Mouse (Mus musculus) neural tube, embryonic 15.5 days (tissue): ENCODE measurements around the gene Atxn1. TPM values are rescaled to one million over a fixed set of nuclear protein-coding genes. Genes with fewer than 3 reads are reported as not detected.

ENCODE experiments used
- ATAC-seq: fragments of 200-750 bp; cut with Nextera tagmentation; 2 replicates; pipeline ENCODE4 v1.8.0; 2017; ENCODE audit warnings: mild to moderate bottlenecking, moderate TSS enrichment, moderate library complexity; ENCODE audit not compliant: low FRiP score
- H3K27ac ChIP-seq: fragments of 300-500 bp; sonication (generic); replicated peaks from 2 replicates; pipeline ENCODE4 v1.5.1; 2015; ENCODE audit warnings: mild to moderate bottlenecking, inconsistent platforms
- H3K27me3 ChIP-seq: fragments of 300-500 bp; sonication (generic); replicated peaks from 2 replicates; pipeline ENCODE4 v1.6.1; 2015; ENCODE audit warnings: inconsistent platforms
- H3K36me3 ChIP-seq: fragments of 300-500 bp; sonication (generic); 2 replicates; pipeline ENCODE4 v1.6.1; 2015; ENCODE audit warnings: inconsistent platforms
- H3K4me1 ChIP-seq: fragments of 300-500 bp; sonication (generic); 2 replicates; pipeline ENCODE4 v1.6.1; 2015; ENCODE audit warnings: inconsistent platforms
- H3K4me2 ChIP-seq: fragments of 300-500 bp; sonication (generic); 2 replicates; pipeline ENCODE4 v1.6.1; 2015; ENCODE audit warnings: inconsistent platforms, mild to moderate bottlenecking, moderate library complexity
- H3K4me3 ChIP-seq: fragments of 300-500 bp; sonication (generic); replicated peaks from 2 replicates; pipeline ENCODE4 v1.5.1; 2015; ENCODE audit warnings: mild to moderate bottlenecking, inconsistent platforms
- H3K9ac ChIP-seq: fragments of 300-500 bp; sonication (generic); replicated peaks from 2 replicates; pipeline ENCODE4 v1.6.1; 2015; ENCODE audit warnings: mild to moderate bottlenecking, inconsistent platforms
- H3K9me3 ChIP-seq: fragments of 300-500 bp; sonication (generic); replicated peaks from 2 replicates; pipeline ENCODE4 v1.6.1; 2016; ENCODE audit warnings: inconsistent platforms
- WGBS: fragments of 180-500 bp; shearing (Covaris S2); methylation state at CpG from one replicate; pipeline ENCODE4 v1.1.7; 2015; ENCODE audit warnings: mixed read lengths; 5-methylcytosine and 5-hydroxymethylcytosine counted together
- polyA plus RNA-seq: library from polyadenylated mRNA; unstranded; fragments of >200 nt; fragmentation: Nextera tagmentation; extraction: Ambion mirVana; gene quantifications from 2 replicates; pipeline ENCODE4 v1.2.1, GENCODE M21; 2015

Gene Atxn1
- polyA plus RNA-seq, 1 experiment from 2014 or later = 9.5 TPM

DNA sequence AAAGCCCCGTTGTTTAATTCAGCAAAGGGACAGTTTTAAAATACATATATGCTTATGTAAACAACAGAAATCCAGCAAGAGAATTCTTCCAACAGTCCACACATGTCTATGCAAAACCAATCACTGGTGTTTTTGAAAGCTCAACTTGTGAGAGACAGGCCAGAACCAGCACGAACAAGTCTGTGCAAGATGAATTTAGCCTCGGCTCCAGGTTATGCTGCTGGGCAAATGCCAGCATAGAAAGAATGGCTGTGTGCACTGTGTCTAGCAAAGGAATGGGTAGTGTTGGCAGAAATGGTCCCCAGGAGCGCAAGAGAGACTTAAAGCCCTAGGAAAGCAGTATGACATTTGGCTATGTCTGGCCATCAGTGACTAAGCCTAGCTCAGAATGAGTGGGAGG is 24.1 kb downstream of the Atxn1 start:
- Histone ChIP-seq H3K27me3 (no peaks in the 10 kb centered on the region), H3K9me3 (no peaks in the 10 kb centered on the region), H3K27ac (no peak overlapping the region), H3K36me3 (peaks cover 9% of the 10 kb centered on the region; the same call in 1 of the 2 replicates), H3K9ac (no peak overlapping the region), H3K4me3 (no peak overlapping the region), H3K4me1 (no peaks in the 10 kb centered on the region), H3K4me2 (no peak overlapping the region)
- ATAC-seq = no peak
- WGBS = 88% methylated on average over 4 of the region's 4 CpGs

- no peaks in the 10 kb centered on the region for H3K4me1 ChIP-seq
- no peak overlapping the region for H3K4me3 ChIP-seq
- no peak overlapping the region for H3K9ac ChIP-seq
- 87% methylated on average over 6 of the region's 6 CpGs for WGBS
- H3K27me3 ChIP-seq = no peaks in the 10 kb centered on the region
- no peak overlapping the region for H3K27ac ChIP-seq
- H3K4me2 ChIP-seq = no peak overlapping the region
- no peak for ATAC-seq
- no peaks in the 10 kb centered on the region for H3K9me3 ChIP-seq
- 0 out of 2 replicates have a peak, but pooled peaks cover 5% of the 10 kb centered on the region for H3K36me3 ChIP-seq
These were observed 25.2 kb downstream of the Atxn1 start for GRCm38 (mm10) chr13:45939561-45939960.

DNA sequence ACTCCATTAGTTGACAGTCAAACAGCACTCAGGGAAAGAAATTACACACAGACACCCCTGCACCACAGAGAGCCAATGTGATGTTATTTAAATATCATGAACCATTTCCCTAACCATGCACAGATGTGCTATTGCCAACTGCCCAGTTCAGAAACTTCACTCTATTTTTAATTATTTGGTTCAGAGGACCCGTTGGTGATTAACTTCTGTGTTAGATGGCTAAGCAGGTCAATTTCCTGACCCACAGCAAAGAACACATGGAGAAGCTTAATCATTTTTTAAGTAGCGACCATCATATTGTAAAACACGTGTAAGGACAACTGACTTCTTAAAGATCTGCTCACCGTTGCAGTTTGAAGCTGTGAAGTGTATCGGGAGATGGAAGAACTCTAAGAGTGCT is 26.7 kb downstream of the Atxn1 start:
- WGBS = 77% methylated on average over 5 of the region's 5 CpGs

GRCm38 (mm10) chr13:45936765-45937164 is 28.0 kb downstream of the Atxn1 start:
- ATAC-seq = no peak
- peaks cover 4% of the 10 kb centered on the region; the same call in 1 of the 2 replicates for H3K4me1 ChIP-seq

More for the DNA sequence above, 26.7 kb downstream of the Atxn1 start:
- H3K27me3 ChIP-seq = no peaks in the 10 kb centered on the region
- no peak for ATAC-seq
- 0 out of 2 replicates have a peak, but pooled peaks cover 5% of the 10 kb centered on the region for H3K36me3 ChIP-seq
- H3K4me3 ChIP-seq = no peak overlapping the region
- no peak overlapping the region for H3K27ac ChIP-seq
- H3K9ac ChIP-seq = no peak overlapping the region
- H3K9me3 ChIP-seq = no peaks in the 10 kb centered on the region
- H3K4me2 ChIP-seq = no peak overlapping the region
- H3K4me1 ChIP-seq = peaks cover 4% of the 10 kb centered on the region; the same call in 1 of the 2 replicates

DNA sequence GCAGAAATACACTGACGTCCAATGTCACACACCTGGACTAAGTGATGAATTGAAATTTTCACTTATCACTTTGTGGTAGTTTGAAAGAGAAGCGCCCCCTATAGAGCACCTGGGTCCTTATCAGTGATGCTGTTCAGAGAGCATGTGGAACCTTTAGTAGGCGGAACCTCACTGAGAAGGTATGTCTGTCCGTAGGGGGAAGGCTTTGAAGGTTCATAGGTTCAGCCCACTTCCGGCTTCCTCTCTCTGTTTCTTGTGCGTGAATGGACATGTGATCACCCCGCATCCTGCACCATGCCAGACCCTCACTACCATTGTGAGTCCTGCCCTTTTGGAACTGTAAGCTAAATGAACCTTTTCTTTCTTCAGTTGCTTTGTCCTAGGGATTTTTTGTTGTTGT is 29.0 kb downstream of the Atxn1 start:
- Histone ChIP-seq H3K4me3 (no peak overlapping the region), H3K36me3 (0 out of 2 replicates have a peak, but pooled peaks cover 2% of the 10 kb centered on the region), H3K4me1 (peaks cover 4% of the 10 kb centered on the region; the same call in 1 of the 2 replicates), H3K9me3 (no peaks in the 10 kb centered on the region), H3K4me2 (no peak overlapping the region), H3K9ac (no peak overlapping the region), H3K27me3 (no peaks in the 10 kb centered on the region), H3K27ac (no peak overlapping the region)
- 84% methylated on average over 7 of the region's 7 CpGs for WGBS
- no peak for ATAC-seq

More at GRCm38 (mm10) chr13:45936765-45937164, 28.0 kb downstream of the Atxn1 start:
- Histone ChIP-seq H3K4me3 (no peak overlapping the region), H3K36me3 (0 out of 2 replicates have a peak, but pooled peaks cover 2% of the 10 kb centered on the region), H3K9ac (no peak overlapping the region), H3K4me2 (no peak overlapping the region), H3K27me3 (no peaks in the 10 kb centered on the region), H3K27ac (no peak overlapping the region), H3K9me3 (no peaks in the 10 kb centered on the region)

GRCm38 (mm10) chr13:45934841-45935240 is 30.0 kb downstream of the Atxn1 start:
- Histone ChIP-seq H3K4me1 (peaks cover 4% of the 10 kb centered on the region; the same call in 1 of the 2 replicates), H3K36me3 (0 out of 2 replicates have a peak, but pooled peaks cover 2% of the 10 kb centered on the region), H3K4me2 (no peak overlapping the region), H3K9ac (no peak overlapping the region), H3K27ac (no peak overlapping the region), H3K4me3 (no peak overlapping the region), H3K9me3 (no peaks in the 10 kb centered on the region), H3K27me3 (no peaks in the 10 kb centered on the region)
- ATAC-seq = no peak
- 83% methylated on average over 6 of the region's 6 CpGs for WGBS

DNA sequence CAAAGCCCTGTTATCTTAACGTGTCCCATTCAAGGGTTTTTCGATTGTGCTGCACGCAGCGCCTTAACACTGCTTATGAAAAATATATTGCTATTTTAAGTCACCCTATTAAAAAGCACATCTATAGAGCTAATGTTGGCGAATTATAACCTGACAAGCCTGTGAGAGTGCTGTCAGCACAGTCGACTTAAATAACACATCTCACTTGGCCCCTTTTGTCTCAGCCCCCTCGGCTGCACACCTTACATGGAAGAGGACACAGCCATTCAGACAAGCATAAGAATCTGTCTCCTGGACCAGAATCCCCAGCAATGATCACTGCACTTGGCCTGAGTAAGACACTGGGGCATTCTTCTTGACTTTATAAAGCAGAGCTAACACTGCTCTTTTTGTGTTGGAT is 30.7 kb downstream of the Atxn1 start:
- peaks cover 4% of the 10 kb centered on the region; the same call in 1 of the 2 replicates for H3K4me1 ChIP-seq
- H3K4me2 ChIP-seq = no peak overlapping the region
- no peak for ATAC-seq
- H3K36me3 ChIP-seq = no peaks in the 10 kb centered on the region
- H3K9me3 ChIP-seq = no peaks in the 10 kb centered on the region
- no peak overlapping the region for H3K9ac ChIP-seq
- no peak overlapping the region for H3K4me3 ChIP-seq
- WGBS = 63% methylated on average over 7 of the region's 7 CpGs
- no peak overlapping the region for H3K27ac ChIP-seq
- no peaks in the 10 kb centered on the region for H3K27me3 ChIP-seq

GRCm38 (mm10) chr13:45932491-45932921 is 32.3 kb downstream of the Atxn1 start:
- no peak overlapping the region for H3K4me3 ChIP-seq
- no peak for ATAC-seq
- H3K9ac ChIP-seq = no peak overlapping the region
- H3K9me3 ChIP-seq = no peaks in the 10 kb centered on the region
- H3K27ac ChIP-seq = no peak overlapping the region
- H3K27me3 ChIP-seq = no peaks in the 10 kb centered on the region
- no peaks in the 10 kb centered on the region for H3K36me3 ChIP-seq
- no peak overlapping the region for H3K4me2 ChIP-seq
- WGBS = 71% methylated on average over 8 of the region's 8 CpGs
- H3K4me1 ChIP-seq = peaks cover 4% of the 10 kb centered on the region; the same call in 1 of the 2 replicates

DNA sequence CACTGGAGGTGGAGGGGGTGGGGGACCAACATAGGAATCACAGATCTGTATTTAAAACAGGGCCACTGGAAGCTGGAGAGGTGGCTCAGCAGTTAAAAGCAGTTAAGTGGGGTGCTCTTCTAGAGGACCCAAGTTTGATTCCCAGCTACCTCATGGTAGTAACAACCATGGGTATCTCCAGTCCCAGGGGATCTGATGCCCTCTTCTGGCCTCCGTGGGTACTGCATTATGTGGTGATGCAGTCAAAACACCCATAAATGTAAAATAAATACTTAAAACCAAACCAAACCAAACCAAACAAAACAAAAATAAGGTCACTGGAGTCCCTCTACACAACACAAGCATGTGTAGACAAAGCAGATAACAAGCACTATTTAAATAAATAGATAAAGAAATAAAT is 32.9 kb downstream of the Atxn1 start:
- Histone ChIP-seq H3K4me1 (peaks cover 4% of the 10 kb centered on the region; the same call in 1 of the 2 replicates), H3K4me3 (no peak overlapping the region), H3K9me3 (no peaks in the 10 kb centered on the region), H3K9ac (no peak overlapping the region), H3K4me2 (no peak overlapping the region), H3K27ac (no peak overlapping the region), H3K36me3 (no peaks in the 10 kb centered on the region), H3K27me3 (no peaks in the 10 kb centered on the region)
- no peak for ATAC-seq
- 52% methylated on average over 1 of the region's 1 CpGs for WGBS

GRCm38 (mm10) chr13:45931215-45931614 is 33.6 kb downstream of the Atxn1 start:
- peaks cover 4% of the 10 kb centered on the region; the same call in 1 of the 2 replicates for H3K4me1 ChIP-seq
- H3K27ac ChIP-seq = no peak overlapping the region
- no peak overlapping the region for H3K4me3 ChIP-seq
- no peaks in the 10 kb centered on the region for H3K36me3 ChIP-seq
- WGBS = 88% methylated on average over 5 of the region's 5 CpGs
- H3K4me2 ChIP-seq = no peak overlapping the region
- H3K9me3 ChIP-seq = no peaks in the 10 kb centered on the region
- ATAC-seq = no peak
- no peaks in the 10 kb centered on the region for H3K27me3 ChIP-seq
- no peak overlapping the region for H3K9ac ChIP-seq

- Histone ChIP-seq H3K36me3 (no peaks in the 10 kb centered on the region), H3K27me3 (no peaks in the 10 kb centered on the region), H3K27ac (no peak overlapping the region), H3K4me2 (no peak overlapping the region), H3K9me3 (no peaks in the 10 kb centered on the region), H3K4me3 (no peak overlapping the region), H3K9ac (no peak overlapping the region), H3K4me1 (peaks cover 4% of the 10 kb centered on the region; the same call in 1 of the 2 replicates)
- no peak for ATAC-seq
- 68% methylated on average over 5 of the region's 5 CpGs for WGBS
These were observed 35.1 kb downstream of the Atxn1 start for GRCm38 (mm10) chr13:45929744-45930143.

DNA sequence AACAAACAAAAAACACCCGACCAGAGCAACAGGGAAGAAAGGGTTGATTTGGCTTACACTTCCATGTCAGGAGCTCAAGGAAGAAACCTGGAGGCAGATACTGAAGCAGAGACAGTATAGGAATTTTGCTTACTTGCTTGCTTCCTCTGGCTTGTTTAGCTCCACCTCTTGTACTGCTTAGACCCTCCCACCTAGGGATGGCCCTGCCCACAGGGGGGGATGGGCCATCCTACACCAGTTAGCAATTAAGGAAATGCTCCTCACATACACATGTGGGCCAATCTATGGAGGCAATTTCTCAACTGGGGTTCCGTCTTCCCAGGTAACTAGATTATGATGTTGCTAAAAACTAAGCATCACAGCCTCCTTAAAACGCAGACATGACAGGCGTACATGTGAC is 39.5 kb downstream of the Atxn1 start:
- ATAC-seq = no peak
- no peaks in the 10 kb centered on the region for H3K9me3 ChIP-seq
- no peak overlapping the region for H3K4me2 ChIP-seq
- H3K4me3 ChIP-seq = no peak overlapping the region
- H3K27me3 ChIP-seq = no peaks in the 10 kb centered on the region
- H3K36me3 ChIP-seq = no peaks in the 10 kb centered on the region
- H3K27ac ChIP-seq = no peak overlapping the region
- 85% methylated on average over 4 of the region's 4 CpGs for WGBS
- H3K9ac ChIP-seq = no peak overlapping the region
- H3K4me1 ChIP-seq = 0 out of 2 replicates have a peak, but pooled peaks cover 4% of the 10 kb centered on the region
